Mouse (Mus musculus) MEL (cell line): ENCODE measurements around the gene Tbl2. TPM values are rescaled to one million over a fixed set of nuclear protein-coding genes. Genes with fewer than 3 reads are reported as not detected.

Experiments
- DNase-seq: peaks from one replicate; pipeline ENCODE4 v3.0.0; 2011; ENCODE audit warnings: low read depth, low spot score
- H3K27ac ChIP-seq: 2 replicates; pipeline ENCODE4 v1.5.1; 2012; ENCODE audit warnings: low read depth, mild to moderate bottlenecking, control low read depth, low read length, moderate library complexity; ENCODE audit not compliant: control insufficient read depth
- H3K27me3 ChIP-seq, 2 experiments: fragments of 150-350 bp in 1 of 2; sonication (generic) in 1 of 2; 2 replicates each; pipeline ENCODE4 v1.6.1; 2012; ENCODE audit warnings: low read length in 2 of 2, mild to moderate bottlenecking in 2 of 2, improper control_type of control experiment in 1 of 2, moderate library complexity in 1 of 2; ENCODE audit not compliant: insufficient read depth in 2 of 2, control insufficient read depth in 1 of 2
- H3K36me3 ChIP-seq, 2 experiments: 2 replicates each; pipeline ENCODE4 v1.6.1; 2012 to 2014; ENCODE audit warnings: low read length in 2 of 2, improper control_type of control experiment in 1 of 2, inconsistent platforms in 1 of 2, mild to moderate bottlenecking in 1 of 2; ENCODE audit not compliant: insufficient read depth in 2 of 2, control insufficient read depth in 1 of 2
- H3K4me1 ChIP-seq, 2 experiments: fragments of 150-350 bp in 1 of 2; sonication (generic) in 1 of 2; 2 replicates each; pipeline ENCODE4 v1.6.1; 2012; ENCODE audit warnings: low read length in 2 of 2, improper control_type of control experiment in 1 of 2, mild to moderate bottlenecking in 1 of 2; ENCODE audit not compliant: insufficient read depth in 2 of 2, control insufficient read depth in 1 of 2
- H3K4me3 ChIP-seq, 2 experiments: fragments of 150-350 bp in 1 of 2; sonication (generic) in 1 of 2; 2 replicates each; pipeline ENCODE4 v1.5.1; 2012; ENCODE audit warnings: low read depth in 2 of 2, low read length in 2 of 2, mild to moderate bottlenecking in 2 of 2, moderate library complexity in 2 of 2, control low read depth in 1 of 2, improper control_type of control experiment in 1 of 2; ENCODE audit not compliant: control insufficient read depth in 1 of 2, insufficient read depth in 1 of 2
- H3K79me2 ChIP-seq: 2 replicates; pipeline ENCODE4 v1.6.1; 2012; ENCODE audit warnings: mild to moderate bottlenecking, low read length, moderate library complexity; ENCODE audit not compliant: control insufficient read depth, poor library complexity, insufficient read depth
- H3K9ac ChIP-seq: 2 replicates; pipeline ENCODE4 v1.6.1; 2012; ENCODE audit warnings: low read depth, mild to moderate bottlenecking, control low read depth, low read length, moderate library complexity; ENCODE audit not compliant: control insufficient read depth, poor library complexity, severe bottlenecking
- H3K9me3 ChIP-seq: fragments of 150-350 bp; sonication (generic); replicated peaks from 2 replicates; pipeline ENCODE4 v1.6.1; 2012; ENCODE audit warnings: mild to moderate bottlenecking, low read length, improper control_type of control experiment, moderate library complexity; ENCODE audit not compliant: insufficient read depth
- BHLHE40 ChIP-seq: IDR thresholded peaks from 2 replicates; pipeline ENCODE4 v1.6.1; 2012; ENCODE audit warnings: low read depth, mild to moderate bottlenecking, inconsistent platforms, low read length, improper control_type of control experiment, borderline replicate concordance
- CHD2 ChIP-seq: IDR thresholded peaks from 2 replicates; pipeline ENCODE4 v1.6.1; 2011; ENCODE audit warnings: low read length, improper control_type of control experiment
- E2F4 ChIP-seq: IDR thresholded peaks from 2 replicates; pipeline ENCODE4 v1.6.1; 2011; ENCODE audit warnings: low read depth, low read length, improper control_type of control experiment, borderline replicate concordance
- EP300 ChIP-seq, 2 experiments: IDR thresholded peaks; 2 replicates each; pipeline ENCODE4 v1.6.1; 2011; ENCODE audit warnings: improper control_type of control experiment in 2 of 2, low read length in 2 of 2, low read depth in 1 of 2, mild to moderate bottlenecking in 1 of 2
- ETS1 ChIP-seq: IDR thresholded peaks from 2 replicates; pipeline ENCODE4 v1.6.1; 2012; ENCODE audit warnings: low read depth, mild to moderate bottlenecking, inconsistent platforms, low read length, improper control_type of control experiment, moderate library complexity
- GATA1 ChIP-seq: IDR thresholded peaks from 2 replicates; pipeline ENCODE4 v1.6.1; 2011; ENCODE audit warnings: low read depth, low read length, improper control_type of control experiment
- KAT2A ChIP-seq: conservative IDR thresholded peaks from 2 replicates; pipeline ENCODE4 v1.6.1; 2012; ENCODE audit warnings: low read depth, low read length, improper control_type of control experiment, inconsistent platforms
- MAFK ChIP-seq: IDR thresholded peaks from 2 replicates; pipeline ENCODE4 v1.6.1; 2011; ENCODE audit warnings: low read depth, mild to moderate bottlenecking, low read length, improper control_type of control experiment, borderline replicate concordance
- MAX ChIP-seq: IDR thresholded peaks from 2 replicates; pipeline ENCODE4 v1.6.1; 2011; ENCODE audit warnings: low read length, improper control_type of control experiment
- MAZ ChIP-seq: IDR thresholded peaks from 2 replicates; pipeline ENCODE4 v1.6.1; 2012; ENCODE audit warnings: low read depth, mild to moderate bottlenecking, inconsistent platforms, low read length, improper control_type of control experiment
- MXI1 ChIP-seq: IDR thresholded peaks from 2 replicates; pipeline ENCODE4 v1.6.1; 2011; ENCODE audit warnings: mild to moderate bottlenecking, low read depth, low read length, improper control_type of control experiment
- MYB ChIP-seq: IDR thresholded peaks from 2 replicates; pipeline ENCODE4 v1.6.1; 2011; ENCODE audit warnings: mild to moderate bottlenecking, low read depth, low read length, improper control_type of control experiment
- MYC ChIP-seq: IDR thresholded peaks from 2 replicates; pipeline ENCODE4 v1.6.1; 2011; ENCODE audit warnings: low read depth, mild to moderate bottlenecking, low read length, improper control_type of control experiment, moderate library complexity
- NRF1 ChIP-seq: IDR thresholded peaks from 2 replicates; pipeline ENCODE4 v1.6.1; 2014; ENCODE audit warnings: low read depth, mild to moderate bottlenecking, inconsistent platforms, low read length, improper control_type of control experiment, moderate library complexity; ENCODE audit not compliant: poor library complexity, insufficient read depth, severe bottlenecking
- POLR2A ChIP-seq, 2 experiments: IDR thresholded peaks; 2 replicates each; pipeline ENCODE4 v1.6.1; 2011 to 2012; ENCODE audit warnings: low read length in 2 of 2, mild to moderate bottlenecking in 2 of 2, control low read depth in 1 of 2, improper control_type of control experiment in 1 of 2, low read depth in 1 of 2, moderate library complexity in 1 of 2; ENCODE audit not compliant: control insufficient read depth in 1 of 2, insufficient read depth in 1 of 2, poor library complexity in 1 of 2
- POLR2AphosphoS2 ChIP-seq: IDR thresholded peaks from 2 replicates; pipeline ENCODE4 v1.6.1; 2011; ENCODE audit warnings: low read length, improper control_type of control experiment
- RAD21 ChIP-seq: IDR thresholded peaks from 2 replicates; pipeline ENCODE4 v1.6.1; 2011; ENCODE audit warnings: mild to moderate bottlenecking, low read depth, low read length, improper control_type of control experiment
- SIN3A ChIP-seq: IDR thresholded peaks from 2 replicates; pipeline ENCODE4 v1.6.1; 2012; ENCODE audit warnings: low read length, improper control_type of control experiment, inconsistent platforms
- SMC3 ChIP-seq: IDR thresholded peaks from 2 replicates; pipeline ENCODE4 v1.6.1; 2011; ENCODE audit warnings: low read depth, low read length, improper control_type of control experiment
- TAL1 ChIP-seq: IDR thresholded peaks from 2 replicates; pipeline ENCODE4 v1.6.1; 2012; ENCODE audit warnings: mild to moderate bottlenecking, inconsistent platforms, low read length, moderate library complexity, mixed read lengths
- TBP ChIP-seq: IDR thresholded peaks from 2 replicates; pipeline ENCODE4 v1.8.0; 2011; ENCODE audit warnings: low read depth, low read length, improper control_type of control experiment
- TCF12 ChIP-seq: IDR thresholded peaks from 2 replicates; pipeline ENCODE4 v1.6.1; 2014; ENCODE audit warnings: low read depth, mild to moderate bottlenecking, inconsistent platforms, low read length, improper control_type of control experiment, moderate library complexity
- ZKSCAN1 ChIP-seq: IDR thresholded peaks from 2 replicates; pipeline ENCODE4 v1.6.1; 2012; ENCODE audit warnings: low read depth, mild to moderate bottlenecking, inconsistent platforms, low read length, improper control_type of control experiment, moderate library complexity
- ZNF384 ChIP-seq: IDR thresholded peaks from 2 replicates; pipeline ENCODE4 v1.6.1; 2012; ENCODE audit warnings: low read depth, mild to moderate bottlenecking, inconsistent platforms, low read length, improper control_type of control experiment
- polyA plus RNA-seq, 2 experiments: library from polyadenylated mRNA; stranded (reverse) in 1 of 2; unstranded in 1 of 2; fragments of >175 nt in 1 of 2; fragments of >200 nt in 1 of 2; gene quantifications; 2 replicates each; pipeline versions ENCODE4 v1.2.1 to v1.2.4; 2012; ENCODE audit warnings: low replicate concordance in 2 of 2, low read depth in 1 of 2; ENCODE audit not compliant: insufficient read length in 2 of 2, insufficient read depth in 1 of 2, missing spikeins in 1 of 2
- total RNA-seq: library from RNA; depleted of rRNA; stranded (reverse); fragments of 300-350 nt; gene quantifications from 2 replicates; pipeline ENCODE4 v1.2.3, GENCODE M21; 2012

Gene Tbl2
- total and polyA plus RNA-seq, 3 experiments, result 20.5 to 30.3 TPM; not detected in 1

DNA sequence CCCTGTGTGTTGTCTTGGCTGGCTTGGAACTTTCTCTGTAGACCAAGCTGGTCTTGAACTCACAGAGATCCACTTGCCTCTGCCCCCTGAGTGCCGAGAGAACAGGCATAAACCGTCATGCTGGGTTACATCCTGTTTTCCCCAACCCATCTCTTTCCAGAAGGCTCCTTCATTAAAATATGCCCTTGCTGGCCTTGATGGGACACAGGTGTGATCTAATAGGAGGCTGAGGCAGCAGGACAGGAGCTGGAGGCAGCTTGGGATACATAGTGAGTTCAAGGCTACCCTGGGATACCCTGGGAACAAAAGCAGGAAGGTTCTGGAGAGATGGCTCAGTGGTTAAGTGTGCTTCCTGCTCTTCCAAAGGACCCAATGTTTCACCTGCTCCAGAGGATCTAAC lies 9.6 kb upstream of the Tbl2 start:
- TF ChIP-seq MAZ (no peak), TAL1 (no peak), E2F4 (no peak), MYB (no peak), MXI1 (no peak), KAT2A (no peak), SMC3 (no peak), POLR2A (IDR thresholded peaks at IDR 0.05; ENCODE audit: control insufficient read depth in 1 of 2, insufficient read depth in 1 of 2, low read depth in 1 of 2, low read length in 2 of 2, poor library complexity in 1 of 2) (no peak), MAFK (no peak)
- DNase-seq, result no peak

GRCm38 (mm10) chr5:135144469-135144868 lies 5.0 kb upstream of the Tbl2 start:
- Histone ChIP-seq H3K4me1 (peaks cover 3 to 13% of the 10 kb centered on the region in 2 experiments), H3K27me3 (peaks cover 2 to 3% of the 10 kb centered on the region in 2 experiments), H3K4me3 (peak overlapping the region in 1 of 2 experiments; percentile 5; a peak in 2 of 4 replicates)
- peak; percentile 62; the same call in 1 of the 2 replicates for TF ChIP-seq MXI1
- TF ChIP-seq TBP, result no peak
- TF ChIP-seq GATA1, result peak; percentile 70
- peak; percentile 63; the same call in 1 of the 2 replicates for TF ChIP-seq SIN3A
- peak; percentile 16; the same call in 1 of the 2 replicates for TF ChIP-seq BHLHE40
- TF ChIP-seq ETS1, result peak; percentile 17; the same call in 1 of the 2 replicates
- TF ChIP-seq TCF12, result peak; percentile 41; the same call in 1 of the 2 replicates
- TF ChIP-seq EP300 (IDR thresholded peaks at IDR 0.05; ENCODE audit: low read depth in 1 of 2, low read length in 2 of 2), result peak; percentile 68 to 78
- TF ChIP-seq CHD2, result no peak
- no peak for TF ChIP-seq RAD21
- TF ChIP-seq MYC, result peak; percentile 66; the same call in 1 of the 2 replicates
- TF ChIP-seq MAX, result peak; percentile 43; the same call in 1 of the 2 replicates
- no peak for TF ChIP-seq MAZ
- TF ChIP-seq POLR2AphosphoS2, result no peak
- TF ChIP-seq TAL1, result peak; percentile 74
- TF ChIP-seq NRF1, result no peak
- peak; percentile 63; the same call in 1 of the 2 replicates for TF ChIP-seq ZNF384
- TF ChIP-seq ZKSCAN1, result no peak
- TF ChIP-seq, all 39 proteins: peak for 11
- Histone ChIP-seq H3K9ac (no peak overlapping the region), H3K79me2 (no peaks in the 10 kb centered on the region), H3K27ac (0 out of 2 replicates have a peak overlapping the region, but pooled peaks have one; percentile 4), H3K36me3 (peaks cover 0 to 14% of the 10 kb centered on the region in 2 experiments; a peak in 2 of 4 replicates), H3K9me3 (no peaks in the 10 kb centered on the region)
- peak; percentile 80 for DNase-seq

More for the DNA sequence above, 9.6 kb upstream of the Tbl2 start:
- no peak overlapping the region for H3K9ac ChIP-seq
- peaks cover 3 to 10% of the 10 kb centered on the region in 2 experiments for H3K27me3 ChIP-seq
- no peak overlapping the region for H3K27ac ChIP-seq
- H3K9me3 ChIP-seq, result no peaks in the 10 kb centered on the region
- H3K36me3 ChIP-seq, result peaks cover 0 to 6% of the 10 kb centered on the region in 2 experiments; a peak in 2 of 4 replicates
- H3K79me2 ChIP-seq, result no peaks in the 10 kb centered on the region
- peaks cover 3% of the 10 kb centered on the region in 2 experiments; a peak in 3 of 4 replicates for H3K4me1 ChIP-seq
- H3K4me3 ChIP-seq, result no peak overlapping the region
